Mouse (Mus musculus) adrenal gland, adult 2 months (tissue): ENCODE measurements around the gene Avpr1b. TPM values are rescaled to one million over a fixed set of nuclear protein-coding genes. Genes with fewer than 3 reads are reported as not detected.

ENCODE experiments used
- polyA plus RNA-seq: library from polyadenylated mRNA; depleted of rRNA; stranded (reverse); fragments of >200 nt; gene quantifications from 2 replicates; pipeline ENCODE4 v1.2.3, GENCODE M21; 2012; rRNA removed
- total RNA-seq, 2 experiments: library from RNA; stranded (reverse); gene quantifications; 2 replicates each; pipeline ENCODE4 v1.2.3; 2021

Avpr1b gene
- total and polyA plus RNA-seq, 3 experiments: not detected

Other genes starting within 250 kb of the Avpr1b start
- 10 to 100 TPM; 21.8 to 22.2 TPM for gene Srgap2, start 71.9 kb upstream of the Avpr1b start, total RNA-seq
- 13.9 and 15.2 TPM in 2 replicates for gene Srgap2, start 71.9 kb upstream of the Avpr1b start, polyA plus RNA-seq
- under 1 TPM; 0.79 to 0.92 TPM for gene Fam72a, start 71.3 kb upstream of the Avpr1b start, total RNA-seq
- gene Fam72a, start 71.3 kb upstream of the Avpr1b start, polyA plus RNA-seq: 0.07 and 0.16 TPM in 2 replicates
- gene Ctse, start 39.1 kb downstream of the Avpr1b start, total RNA-seq: under 1 TPM; 0.48 to 0.63 TPM
- gene Ctse, start 39.1 kb downstream of the Avpr1b start, polyA plus RNA-seq: 0.28 and 0.55 TPM in 2 replicates
- gene Rab7b, start 89.5 kb downstream of the Avpr1b start, total RNA-seq: 10 to 100 TPM in 1 of 2 experiments, 1 to 10 TPM in 1; 3.7 to 13.4 TPM
- gene Rab7b, start 89.5 kb downstream of the Avpr1b start, polyA plus RNA-seq: 2.8 and 2.9 TPM in 2 replicates
- gene Slc26a9, start 144.8 kb downstream of the Avpr1b start, total RNA-seq: under 1 TPM in 1 of 2 experiments, not detected in 1; 0.12 TPM
- 0.15 and 0.18 TPM in 2 replicates for gene Slc26a9, start 144.8 kb downstream of the Avpr1b start, polyA plus RNA-seq
- 10 to 100 TPM in 1 of 2 experiments, 1 to 10 TPM in 1; 6.6 to 20.6 TPM for gene Pm20d1, start 198.1 kb downstream of the Avpr1b start, total RNA-seq
- 4.2 and 5.7 TPM in 2 replicates for gene Pm20d1, start 198.1 kb downstream of the Avpr1b start, polyA plus RNA-seq
- 10 to 100 TPM; 48.8 to 49.6 TPM for gene Slc41a1, start 228.3 kb downstream of the Avpr1b start, total RNA-seq
- gene Slc41a1, start 228.3 kb downstream of the Avpr1b start, polyA plus RNA-seq: 94.1 and 107 TPM in 2 replicates